Mouse (Mus musculus): ENCODE measurements around the gene Zfp820. TPM values are rescaled to one million over a fixed set of nuclear protein-coding genes. Genes with fewer than 3 reads are reported as not detected.
"Not testable (repeated sequence)": the region's sequence is repeated elsewhere in the genome, so short reads cannot be mapped to it uniquely, and the experiment has no call there.

Gene Zfp820
- polyA plus RNA-seq (2012; rRNA removed) (0.31 and 0.64 TPM in 2 replicates), polyA plus RNA-seq (2014; fragmentation: Nextera tagmentation; extraction: Ambion mirVana) (1.6 and 1.7 TPM in 2 replicates)

GRCm38 (mm10) chr17:21845545-21846321, at the start of gene Zfp820:
Gene Zfp820 (minus strand): TSS chr17:21845772.
- 4% methylated on average over 22 of the region's 22 CpGs for WGBS (ENCODE audit: insufficient replicate concordance)
- H3K9me3 ChIP-seq (ENCODE audit: control insufficient read depth, low read length), result no peaks in the 10 kb centered on the region
- H3K4me1 ChIP-seq (replicated peaks; ENCODE audit: control insufficient read depth in 2 of 2, insufficient read depth in 2 of 2, low read length in 1 of 2), result 0 out of 4 replicates have a peak, but pooled peaks cover 0 to 2% of the 10 kb centered on the region in 2 experiments
- H3K4me3 ChIP-seq (ENCODE audit: insufficient read depth in 1 of 2, low read depth in 2 of 2, low read length in 2 of 2), result peak within 1 kb of the TSS; percentile 62 to 81
- DNase-seq (ENCODE audit: low read depth in 3 of 3, low spot score in 3 of 3) (peak; percentile 40 to 49 (median 48)), ATAC-seq (ENCODE audit: insufficient read depth) (peak; percentile 90)
- peak within 1 kb of the TSS; percentile 67 for H3K9ac ChIP-seq (replicated peaks)
- TF ChIP-seq EP300 (IDR thresholded peaks at IDR 0.05; ENCODE audit: low read depth) (no peak), CTCF (IDR thresholded peaks at IDR 0.05; ENCODE audit: low read depth) (no peak)
- no peak within 1 kb of the TSS for H3K27ac ChIP-seq
- peak within 1 kb of the TSS; percentile 61 for H3K4me2 ChIP-seq (ENCODE audit: low read depth)
- H3K36me3 ChIP-seq (replicated peaks; ENCODE audit: control insufficient read depth, insufficient read depth, low read depth), result no peaks in the 10 kb centered on the region
- no peaks in the 10 kb centered on the region for H3K27me3 ChIP-seq (ENCODE audit: control insufficient read depth, insufficient read depth, low read length)

DNA sequence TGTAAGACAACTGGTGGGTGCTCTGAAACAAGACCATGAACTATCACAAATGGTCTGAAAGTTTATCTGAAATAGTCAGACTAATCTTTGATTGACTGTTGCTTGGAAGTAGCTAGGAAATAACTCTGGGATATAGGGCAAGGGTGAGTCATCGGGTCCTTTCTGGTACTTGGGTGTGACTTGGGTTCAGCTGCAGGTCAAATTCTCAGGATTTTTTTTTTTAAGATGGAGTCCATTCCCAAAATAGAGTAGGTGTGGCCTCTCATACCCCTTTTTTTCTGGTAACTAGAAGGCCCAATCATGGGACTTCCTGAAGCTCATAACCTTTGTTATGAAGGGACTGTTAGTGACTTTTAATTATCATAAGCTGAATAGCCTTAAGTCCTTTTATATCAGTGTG, 25.7 kb upstream of the Zfp820 start:
- Histone ChIP-seq H3K9me3 (ENCODE audit: control insufficient read depth, low read length) (no peaks in the 10 kb centered on the region), H3K9ac (replicated peaks) (no peak overlapping the region), H3K27ac (no peak overlapping the region), H3K4me1 (replicated peaks; ENCODE audit: control insufficient read depth in 2 of 2, insufficient read depth in 2 of 2, low read length in 1 of 2) (no peaks in the 10 kb centered on the region), H3K4me2 (ENCODE audit: low read depth) (no peak overlapping the region), H3K4me3 (ENCODE audit: insufficient read depth in 1 of 2, low read depth in 2 of 2, low read length in 2 of 2) (no peak overlapping the region), H3K36me3 (replicated peaks; ENCODE audit: control insufficient read depth, insufficient read depth, low read depth) (no peaks in the 10 kb centered on the region), H3K27me3 (ENCODE audit: control insufficient read depth, insufficient read depth, low read length) (no peaks in the 10 kb centered on the region)
- TF ChIP-seq EP300 (IDR thresholded peaks at IDR 0.05; ENCODE audit: low read depth), result no peak
- no peak for TF ChIP-seq CTCF (IDR thresholded peaks at IDR 0.05; ENCODE audit: low read depth)
- DNase-seq (ENCODE audit: low read depth in 3 of 3, low spot score in 3 of 3) (no peak), ATAC-seq (ENCODE audit: insufficient read depth) (no peak)
- 66% methylated on average over 1 of the region's 1 CpGs for WGBS (ENCODE audit: insufficient replicate concordance)

GRCm38 (mm10) chr17:21846322-21846582, 680 bp upstream of the Zfp820 start:
- not testable (repeated sequence) for H3K36me3 ChIP-seq (replicated peaks; ENCODE audit: control insufficient read depth, insufficient read depth, low read depth); ATAC-seq (ENCODE audit: insufficient read depth); H3K27ac ChIP-seq; H3K9ac ChIP-seq (replicated peaks); H3K4me3 ChIP-seq (ENCODE audit: insufficient read depth in 1 of 2, low read depth in 2 of 2, low read length in 2 of 2); H3K9me3 ChIP-seq (ENCODE audit: control insufficient read depth, low read length); DNase-seq (ENCODE audit: low read depth in 3 of 3, low spot score in 3 of 3); H3K4me2 ChIP-seq (ENCODE audit: low read depth); H3K4me1 ChIP-seq (replicated peaks; ENCODE audit: control insufficient read depth in 2 of 2, insufficient read depth in 2 of 2, low read length in 1 of 2); H3K27me3 ChIP-seq (ENCODE audit: control insufficient read depth, insufficient read depth, low read length)
- 71% methylated on average over 7 of the region's 8 CpGs for WGBS (ENCODE audit: insufficient replicate concordance)

DNA sequence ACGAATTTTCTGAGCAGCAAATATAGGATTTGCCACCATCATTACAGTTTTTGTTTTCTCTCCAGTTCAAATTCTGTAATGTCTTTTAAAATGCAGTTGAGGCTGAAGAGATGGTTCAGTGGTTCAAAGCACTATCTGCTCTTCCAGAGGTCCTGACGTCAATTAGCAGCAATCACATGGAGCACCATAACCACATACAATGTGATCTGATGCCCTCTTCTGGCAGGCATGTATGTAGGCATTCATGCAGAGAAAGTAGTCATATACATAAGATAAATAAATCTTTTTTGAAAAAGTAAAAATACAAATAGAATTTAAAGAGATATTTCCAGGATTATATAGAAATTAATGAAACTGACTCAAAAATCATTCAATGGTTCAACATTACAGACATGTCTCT, 7.1 kb downstream of the Zfp820 start:
- H3K9me3 ChIP-seq (ENCODE audit: control insufficient read depth, low read length), result no peaks in the 10 kb centered on the region
- ATAC-seq (ENCODE audit: insufficient read depth) (no peak), DNase-seq (ENCODE audit: low read depth in 3 of 3, low spot score in 3 of 3) (no peak)
- no peaks in the 10 kb centered on the region for H3K36me3 ChIP-seq (replicated peaks; ENCODE audit: control insufficient read depth, insufficient read depth, low read depth)
- no peak overlapping the region for H3K4me2 ChIP-seq (ENCODE audit: low read depth)
- peak; percentile 16; the same call in 1 of the 2 replicates for TF ChIP-seq CTCF (IDR thresholded peaks at IDR 0.05; ENCODE audit: low read depth)
- no peak for TF ChIP-seq EP300 (IDR thresholded peaks at IDR 0.05; ENCODE audit: low read depth)
- no peak overlapping the region for H3K27ac ChIP-seq
- no peaks in the 10 kb centered on the region for H3K27me3 ChIP-seq (ENCODE audit: control insufficient read depth, insufficient read depth, low read length)
- 27% methylated on average over 2 of the region's 2 CpGs for WGBS (ENCODE audit: insufficient replicate concordance)
- no peak overlapping the region for H3K4me3 ChIP-seq (ENCODE audit: insufficient read depth in 1 of 2, low read depth in 2 of 2, low read length in 2 of 2)
- no peaks in the 10 kb centered on the region for H3K4me1 ChIP-seq (replicated peaks; ENCODE audit: control insufficient read depth in 2 of 2, insufficient read depth in 2 of 2, low read length in 1 of 2)
- no peak overlapping the region for H3K9ac ChIP-seq (replicated peaks)

GRCm38 (mm10) chr17:21801373-21801772, 44.2 kb downstream of the Zfp820 start:
- DNase-seq (ENCODE audit: low read depth in 3 of 3, low spot score in 3 of 3), result peak; percentile 1 to 20 (median 9)
- H3K27ac ChIP-seq; ATAC-seq (ENCODE audit: insufficient read depth); H3K4me2 ChIP-seq (ENCODE audit: low read depth); H3K4me1 ChIP-seq (replicated peaks; ENCODE audit: control insufficient read depth in 2 of 2, insufficient read depth in 2 of 2, low read length in 1 of 2); H3K4me3 ChIP-seq (ENCODE audit: insufficient read depth in 1 of 2, low read depth in 2 of 2, low read length in 2 of 2); H3K9me3 ChIP-seq (ENCODE audit: control insufficient read depth, low read length); H3K36me3 ChIP-seq (replicated peaks; ENCODE audit: control insufficient read depth, insufficient read depth, low read depth); H3K27me3 ChIP-seq (ENCODE audit: control insufficient read depth, insufficient read depth, low read length); H3K9ac ChIP-seq (replicated peaks): not testable (repeated sequence)
- 44% methylated on average over 17 of the region's 19 CpGs for WGBS (ENCODE audit: insufficient replicate concordance)
